Mouse (Mus musculus): ENCODE measurements around the gene Tead1. TPM values are rescaled to one million over a fixed set of nuclear protein-coding genes. Genes with fewer than 3 reads are reported as not detected.

Tead1 gene
- polyA plus RNA-seq, 1 experiment = 2.7 TPM

- DNase-seq (ENCODE audit: low read depth in 1 of 2, low spot score in 2 of 2) = no peak
- WGBS = 49% methylated on average over 9 of the region's 9 CpGs
These were observed 22.9 kb upstream of the Tead1 start for GRCm38 (mm10) chr7:112656141-112656662.

GRCm38 (mm10) chr7:112658939-112659338, 20.2 kb upstream of the Tead1 start:
- WGBS = 81% methylated on average over 3 of the region's 3 CpGs
- Histone ChIP-seq H3K27ac (ENCODE audit: insufficient read depth, low read length) (no peak overlapping the region), H3K27me3 (ENCODE audit: control insufficient read depth, insufficient read depth, low read length) (no peaks in the 10 kb centered on the region), H3K36me3 (ENCODE audit: control insufficient read depth, insufficient read depth, low read length) (no peaks in the 10 kb centered on the region), H3K4me1 (ENCODE audit: control insufficient read depth, insufficient read depth, insufficient read length) (no peaks in the 10 kb centered on the region), H3K4me3 (ENCODE audit: extremely low read depth, insufficient read depth, insufficient read length) (no peak overlapping the region)
- DNase-seq (ENCODE audit: low read depth in 1 of 2, low spot score in 2 of 2) = no peak
- TF ChIP-seq CTCF (IDR thresholded peaks at IDR 0.05; ENCODE audit: extremely low read depth, insufficient read depth, insufficient read length, insufficient replicate concordance) (no peak), POLR2A (IDR thresholded peaks at IDR 0.05; ENCODE audit: low read depth, low read length) (no peak)

More at GRCm38 (mm10) chr7:112656141-112656662, 22.9 kb upstream of the Tead1 start:
- TF ChIP-seq POLR2A (IDR thresholded peaks at IDR 0.05; ENCODE audit: low read depth, low read length) = no peak
- TF ChIP-seq CTCF (IDR thresholded peaks at IDR 0.05; ENCODE audit: extremely low read depth, insufficient read depth, insufficient read length, insufficient replicate concordance) = no peak
- no peaks in the 10 kb centered on the region for H3K27me3 ChIP-seq (ENCODE audit: control insufficient read depth, insufficient read depth, low read length)
- H3K4me1 ChIP-seq (ENCODE audit: control insufficient read depth, insufficient read depth, insufficient read length) = no peaks in the 10 kb centered on the region
- H3K4me3 ChIP-seq (ENCODE audit: extremely low read depth, insufficient read depth, insufficient read length) = no peak overlapping the region
- H3K36me3 ChIP-seq (ENCODE audit: control insufficient read depth, insufficient read depth, low read length) = no peaks in the 10 kb centered on the region
- no peak overlapping the region for H3K27ac ChIP-seq (ENCODE audit: insufficient read depth, low read length)

GRCm38 (mm10) chr7:112659816-112660215, 19.3 kb upstream of the Tead1 start:
- Histone ChIP-seq H3K27me3 (ENCODE audit: control insufficient read depth, insufficient read depth, low read length) (no peaks in the 10 kb centered on the region), H3K4me3 (ENCODE audit: extremely low read depth, insufficient read depth, insufficient read length) (no peak overlapping the region), H3K27ac (ENCODE audit: insufficient read depth, low read length) (no peak overlapping the region), H3K4me1 (ENCODE audit: control insufficient read depth, insufficient read depth, insufficient read length) (no peaks in the 10 kb centered on the region), H3K36me3 (ENCODE audit: control insufficient read depth, insufficient read depth, low read length) (no peaks in the 10 kb centered on the region)
- DNase-seq (ENCODE audit: low read depth in 1 of 2, low spot score in 2 of 2) = no peak
- no peak for TF ChIP-seq CTCF (IDR thresholded peaks at IDR 0.05; ENCODE audit: extremely low read depth, insufficient read depth, insufficient read length, insufficient replicate concordance)
- TF ChIP-seq POLR2A (IDR thresholded peaks at IDR 0.05; ENCODE audit: low read depth, low read length) = no peak
- 72% methylated on average over 5 of the region's 5 CpGs for WGBS

GRCm38 (mm10) chr7:112660325-112660724, 18.8 kb upstream of the Tead1 start:
- H3K36me3 ChIP-seq (ENCODE audit: control insufficient read depth, insufficient read depth, low read length) = no peaks in the 10 kb centered on the region
- H3K4me1 ChIP-seq (ENCODE audit: control insufficient read depth, insufficient read depth, insufficient read length) = no peaks in the 10 kb centered on the region
- no peaks in the 10 kb centered on the region for H3K27me3 ChIP-seq (ENCODE audit: control insufficient read depth, insufficient read depth, low read length)
- no peak for TF ChIP-seq CTCF (IDR thresholded peaks at IDR 0.05; ENCODE audit: extremely low read depth, insufficient read depth, insufficient read length, insufficient replicate concordance)
- no peak for TF ChIP-seq POLR2A (IDR thresholded peaks at IDR 0.05; ENCODE audit: low read depth, low read length)
- H3K27ac ChIP-seq (ENCODE audit: insufficient read depth, low read length) = no peak overlapping the region
- H3K4me3 ChIP-seq (ENCODE audit: extremely low read depth, insufficient read depth, insufficient read length) = no peak overlapping the region
- DNase-seq (ENCODE audit: low read depth in 1 of 2, low spot score in 2 of 2) = no peak
- WGBS = 87% methylated on average over 1 of the region's 1 CpGs

GRCm38 (mm10) chr7:112662398-112663313, 16.5 kb upstream of the Tead1 start:
- H3K4me1 ChIP-seq (ENCODE audit: control insufficient read depth, insufficient read depth, insufficient read length) = no peaks in the 10 kb centered on the region
- TF ChIP-seq CTCF (IDR thresholded peaks at IDR 0.05; ENCODE audit: extremely low read depth, insufficient read depth, insufficient read length, insufficient replicate concordance) = no peak
- no peak for TF ChIP-seq POLR2A (IDR thresholded peaks at IDR 0.05; ENCODE audit: low read depth, low read length)
- peak overlapping the region; percentile 45; the same call in 1 of the 2 replicates for H3K27ac ChIP-seq (ENCODE audit: insufficient read depth, low read length)
- no peaks in the 10 kb centered on the region for H3K36me3 ChIP-seq (ENCODE audit: control insufficient read depth, insufficient read depth, low read length)
- no peak overlapping the region for H3K4me3 ChIP-seq (ENCODE audit: extremely low read depth, insufficient read depth, insufficient read length)
- 45% methylated on average over 12 of the region's 12 CpGs for WGBS
- no peak for DNase-seq (ENCODE audit: low read depth in 1 of 2, low spot score in 2 of 2)
- no peaks in the 10 kb centered on the region for H3K27me3 ChIP-seq (ENCODE audit: control insufficient read depth, insufficient read depth, low read length)

- Histone ChIP-seq H3K4me3 (ENCODE audit: extremely low read depth, insufficient read depth, insufficient read length) (no peak overlapping the region), H3K36me3 (ENCODE audit: control insufficient read depth, insufficient read depth, low read length) (no peaks in the 10 kb centered on the region), H3K4me1 (ENCODE audit: control insufficient read depth, insufficient read depth, insufficient read length) (no peaks in the 10 kb centered on the region), H3K27ac (ENCODE audit: insufficient read depth, low read length) (peak overlapping the region; percentile 45; the same call in 1 of the 2 replicates), H3K27me3 (ENCODE audit: control insufficient read depth, insufficient read depth, low read length) (no peaks in the 10 kb centered on the region)
- no peak for DNase-seq (ENCODE audit: low read depth in 1 of 2, low spot score in 2 of 2)
- WGBS = 61% methylated on average over 6 of the region's 6 CpGs
- TF ChIP-seq CTCF (IDR thresholded peaks at IDR 0.05; ENCODE audit: extremely low read depth, insufficient read depth, insufficient read length, insufficient replicate concordance) (no peak), POLR2A (IDR thresholded peaks at IDR 0.05; ENCODE audit: low read depth, low read length) (no peak)
These were observed 15.7 kb upstream of the Tead1 start for GRCm38 (mm10) chr7:112663314-112663966.
